Mouse (Mus musculus) limb, embryonic 11.5 days (tissue): ENCODE measurements around the gene Pacs2. TPM values are rescaled to one million over a fixed set of nuclear protein-coding genes. Genes with fewer than 3 reads are reported as not detected.

Source experiments
- ATAC-seq: fragments of 200-750 bp; cut with Nextera tagmentation; 2 replicates; pipeline ENCODE4 v1.8.0; 2017; ENCODE audit warnings: low read depth; ENCODE audit not compliant: insufficient number of reproducible peaks, low FRiP score, low TSS enrichment
- DNase-seq: peaks from one replicate; pipeline ENCODE4 v3.0.0-alpha.2; 2015; ENCODE audit warnings: low spot score
- H3K27ac ChIP-seq: fragments of 300-500 bp; sonication (generic); replicated peaks from 2 replicates; pipeline ENCODE4 v1.5.1; 2014; ENCODE audit warnings: low read depth, mild to moderate bottlenecking, low read length
- H3K27me3 ChIP-seq: fragments of 300-500 bp; sonication (generic); 2 replicates; pipeline ENCODE4 v1.6.1; 2014; ENCODE audit warnings: mild to moderate bottlenecking, low read length, mixed read lengths; ENCODE audit not compliant: control insufficient read depth, insufficient read depth
- H3K36me3 ChIP-seq: fragments of 300-500 bp; sonication (generic); 2 replicates; pipeline ENCODE4 v1.6.1; 2014; ENCODE audit warnings: mild to moderate bottlenecking, low read length, moderate library complexity, mixed read lengths; ENCODE audit not compliant: control insufficient read depth, insufficient read depth
- H3K4me1 ChIP-seq: fragments of 300-500 bp; sonication (generic); 2 replicates; pipeline ENCODE4 v1.6.1; 2014; ENCODE audit warnings: low read length, mixed read lengths; ENCODE audit not compliant: control insufficient read depth, insufficient read depth
- H3K4me2 ChIP-seq: fragments of 300-500 bp; sonication (generic); 2 replicates; pipeline ENCODE4 v1.6.1; 2014; ENCODE audit warnings: low read depth, mild to moderate bottlenecking, moderate library complexity; ENCODE audit not compliant: severe bottlenecking
- H3K4me3 ChIP-seq: fragments of 300-500 bp; sonication (generic); 2 replicates; pipeline ENCODE4 v1.5.1; 2014; ENCODE audit warnings: low read depth, low read length
- H3K9ac ChIP-seq: fragments of 300-500 bp; sonication (generic); 2 replicates; pipeline ENCODE4 v1.6.1; 2014; ENCODE audit warnings: mild to moderate bottlenecking, low read length
- H3K9me3 ChIP-seq: fragments of 300-500 bp; sonication (generic); 2 replicates; pipeline ENCODE4 v1.6.1; 2016; ENCODE audit warnings: low read length; ENCODE audit not compliant: control insufficient read depth
- WGBS: fragments of 180-500 bp; shearing (Covaris S2); extraction: QIAGEN DNeasy Blood & Tissue Kit; methylation state at CpG from one replicate; pipeline ENCODE4 v1.1.7; 2014; 5-methylcytosine and 5-hydroxymethylcytosine counted together
- polyA plus RNA-seq: library from polyadenylated mRNA; unstranded; fragments of >200 nt; fragmentation: Nextera tagmentation; extraction: Ambion mirVana; gene quantifications from 2 replicates; pipeline ENCODE4 v1.2.1, GENCODE M21; 2014

Pacs2 gene
- polyA plus RNA-seq, 1 experiment from 2014 or later = 11.7 TPM

- ATAC-seq = no peak
- H3K27ac ChIP-seq = no peak overlapping the region
- peaks cover 22% of the 10 kb centered on the region for H3K4me1 ChIP-seq
- 74% methylated on average over 8 of the region's 8 CpGs for WGBS
- H3K36me3 ChIP-seq = no peaks in the 10 kb centered on the region
- H3K9me3 ChIP-seq = no peaks in the 10 kb centered on the region
- no peak overlapping the region for H3K9ac ChIP-seq
- no peaks in the 10 kb centered on the region for H3K27me3 ChIP-seq
- H3K4me2 ChIP-seq = no peak overlapping the region
- DNase-seq = no peak
- no peak overlapping the region for H3K4me3 ChIP-seq
Measured at GRCm38 (mm10) chr12:113016976-113017375, 2.7 kb downstream of the Pacs2 start.

GRCm38 (mm10) chr12:113017429-113017984 lies 3.2 kb downstream of the Pacs2 start:
- peaks cover 20% of the 10 kb centered on the region for H3K4me1 ChIP-seq
- H3K9ac ChIP-seq = no peak overlapping the region
- H3K27me3 ChIP-seq = no peaks in the 10 kb centered on the region
- no peaks in the 10 kb centered on the region for H3K9me3 ChIP-seq
- H3K4me3 ChIP-seq = no peak overlapping the region
- H3K4me2 ChIP-seq = no peak overlapping the region
- no peak overlapping the region for H3K27ac ChIP-seq
- ATAC-seq = no peak
- WGBS = 76% methylated on average over 9 of the region's 9 CpGs
- no peaks in the 10 kb centered on the region for H3K36me3 ChIP-seq
- DNase-seq = no peak

GRCm38 (mm10) chr12:113018763-113019162 lies 4.5 kb downstream of the Pacs2 start:
- WGBS = 93% methylated on average over 4 of the region's 4 CpGs
- Histone ChIP-seq H3K4me2 (no peak overlapping the region), H3K4me3 (no peak overlapping the region), H3K27ac (no peak overlapping the region), H3K4me1 (peaks cover 11% of the 10 kb centered on the region; the same call in 1 of the 2 replicates), H3K9ac (no peak overlapping the region), H3K9me3 (no peaks in the 10 kb centered on the region), H3K27me3 (no peaks in the 10 kb centered on the region), H3K36me3 (no peaks in the 10 kb centered on the region)
- no peak for ATAC-seq
- no peak for DNase-seq

- Histone ChIP-seq H3K27me3 (no peaks in the 10 kb centered on the region), H3K36me3 (no peaks in the 10 kb centered on the region), H3K4me1 (no peaks in the 10 kb centered on the region), H3K4me3 (no peak overlapping the region), H3K9ac (no peak overlapping the region), H3K4me2 (no peak overlapping the region), H3K27ac (no peak overlapping the region), H3K9me3 (no peaks in the 10 kb centered on the region)
- ATAC-seq = no peak
- no peak for DNase-seq
Measured at GRCm38 (mm10) chr12:113021488-113021887, 7.2 kb downstream of the Pacs2 start.

GRCm38 (mm10) chr12:113023082-113023481 lies 8.8 kb downstream of the Pacs2 start:
- no peaks in the 10 kb centered on the region for H3K9me3 ChIP-seq
- no peaks in the 10 kb centered on the region for H3K4me1 ChIP-seq
- no peak overlapping the region for H3K4me2 ChIP-seq
- 94% methylated on average over 4 of the region's 4 CpGs for WGBS
- no peaks in the 10 kb centered on the region for H3K36me3 ChIP-seq
- H3K9ac ChIP-seq = no peak overlapping the region
- H3K27ac ChIP-seq = no peak overlapping the region
- ATAC-seq (no peak), DNase-seq (no peak)
- no peak overlapping the region for H3K4me3 ChIP-seq
- H3K27me3 ChIP-seq = no peaks in the 10 kb centered on the region

GRCm38 (mm10) chr12:113026557-113026956 lies 12.2 kb downstream of the Pacs2 start:
- no peaks in the 10 kb centered on the region for H3K36me3 ChIP-seq
- DNase-seq = no peak
- 100% methylated on average over 1 of the region's 1 CpGs for WGBS
- no peaks in the 10 kb centered on the region for H3K27me3 ChIP-seq
- H3K4me2 ChIP-seq = no peak overlapping the region
- no peaks in the 10 kb centered on the region for H3K4me1 ChIP-seq
- H3K27ac ChIP-seq = no peak overlapping the region
- no peak for ATAC-seq
- no peak overlapping the region for H3K9ac ChIP-seq
- no peak overlapping the region for H3K4me3 ChIP-seq
- H3K9me3 ChIP-seq = no peaks in the 10 kb centered on the region

GRCm38 (mm10) chr12:113027495-113027894 lies 13.2 kb downstream of the Pacs2 start:
- WGBS = 94% methylated on average over 2 of the region's 2 CpGs
- H3K4me1 ChIP-seq = 0 out of 2 replicates have a peak, but pooled peaks cover under 1% of the 10 kb centered on the region
- H3K36me3 ChIP-seq = no peaks in the 10 kb centered on the region
- H3K4me2 ChIP-seq = no peak overlapping the region
- no peak for ATAC-seq
- H3K27ac ChIP-seq = no peak overlapping the region
- no peak for DNase-seq
- H3K9me3 ChIP-seq = no peaks in the 10 kb centered on the region
- H3K4me3 ChIP-seq = no peak overlapping the region
- H3K27me3 ChIP-seq = no peaks in the 10 kb centered on the region
- no peak overlapping the region for H3K9ac ChIP-seq

GRCm38 (mm10) chr12:113028067-113028466 lies 13.8 kb downstream of the Pacs2 start:
- H3K9me3 ChIP-seq = no peaks in the 10 kb centered on the region
- no peak for DNase-seq
- no peak for ATAC-seq
- H3K27me3 ChIP-seq = no peaks in the 10 kb centered on the region
- no peak overlapping the region for H3K4me3 ChIP-seq
- no peak overlapping the region for H3K27ac ChIP-seq
- H3K9ac ChIP-seq = no peak overlapping the region
- H3K4me1 ChIP-seq = 0 out of 2 replicates have a peak, but pooled peaks cover 3% of the 10 kb centered on the region
- no peaks in the 10 kb centered on the region for H3K36me3 ChIP-seq
- WGBS = 77% methylated on average over 5 of the region's 5 CpGs
- H3K4me2 ChIP-seq = no peak overlapping the region

- Histone ChIP-seq H3K4me3 (no peak overlapping the region), H3K27me3 (no peaks in the 10 kb centered on the region), H3K36me3 (no peaks in the 10 kb centered on the region), H3K9me3 (no peaks in the 10 kb centered on the region), H3K27ac (no peak overlapping the region), H3K4me1 (0 out of 2 replicates have a peak, but pooled peaks cover 3% of the 10 kb centered on the region), H3K4me2 (no peak overlapping the region), H3K9ac (no peak overlapping the region)
- DNase-seq (no peak), ATAC-seq (no peak)
- 81% methylated on average over 9 of the region's 9 CpGs for WGBS
Measured at GRCm38 (mm10) chr12:113028898-113029297, 14.6 kb downstream of the Pacs2 start.
